Mouse (Mus musculus): ENCODE results near the gene Stau1. TPM values are rescaled to one million over a fixed set of nuclear protein-coding genes. Genes with fewer than 3 reads are reported as not detected.

Stau1 gene
- polyA plus RNA-seq, 1 experiment from 2014 or later = 123 TPM

DNA sequence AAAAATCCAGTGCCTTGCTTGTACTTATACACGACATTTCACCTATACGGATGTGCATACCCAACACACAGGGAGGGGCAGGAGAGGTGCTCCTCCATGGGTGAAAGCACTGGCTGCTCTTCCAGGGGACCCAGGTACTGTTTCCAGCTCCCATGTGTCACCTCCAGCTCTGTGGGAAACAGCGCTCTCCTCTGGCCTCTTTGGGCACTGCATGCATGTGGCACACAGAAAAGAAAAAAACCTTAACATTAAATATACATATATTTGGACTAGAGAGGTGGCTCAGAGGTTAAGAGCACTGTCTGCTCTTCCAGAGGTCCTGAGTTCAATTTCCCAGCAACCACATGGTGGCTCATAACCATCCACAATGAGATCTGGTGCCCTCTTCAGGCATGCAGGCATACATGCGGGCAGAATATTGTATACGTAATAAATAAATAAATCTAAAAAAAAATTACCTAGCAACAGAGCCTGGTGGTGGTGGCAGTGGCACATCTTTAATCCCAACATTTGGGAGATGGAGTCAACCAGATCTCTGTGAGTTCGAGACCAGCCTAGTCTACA, 92.3 kb downstream of the Stau1 start:
- WGBS = 93% methylated on average over 6 of the region's 6 CpGs
- H3K4me1 ChIP-seq = peaks cover 15% of the 10 kb centered on the region
- H3K9me3 ChIP-seq = no peaks in the 10 kb centered on the region
- no peak for ATAC-seq (ENCODE audit: low FRiP score, low read depth)
- H3K4me3 ChIP-seq = no peak overlapping the region
- H3K4me2 ChIP-seq (replicated peaks) = no peak overlapping the region
- H3K27ac ChIP-seq (replicated peaks) = no peak overlapping the region
- H3K9ac ChIP-seq (replicated peaks) = no peak overlapping the region
- no peaks in the 10 kb centered on the region for H3K36me3 ChIP-seq
- no peaks in the 10 kb centered on the region for H3K27me3 ChIP-seq

DNA sequence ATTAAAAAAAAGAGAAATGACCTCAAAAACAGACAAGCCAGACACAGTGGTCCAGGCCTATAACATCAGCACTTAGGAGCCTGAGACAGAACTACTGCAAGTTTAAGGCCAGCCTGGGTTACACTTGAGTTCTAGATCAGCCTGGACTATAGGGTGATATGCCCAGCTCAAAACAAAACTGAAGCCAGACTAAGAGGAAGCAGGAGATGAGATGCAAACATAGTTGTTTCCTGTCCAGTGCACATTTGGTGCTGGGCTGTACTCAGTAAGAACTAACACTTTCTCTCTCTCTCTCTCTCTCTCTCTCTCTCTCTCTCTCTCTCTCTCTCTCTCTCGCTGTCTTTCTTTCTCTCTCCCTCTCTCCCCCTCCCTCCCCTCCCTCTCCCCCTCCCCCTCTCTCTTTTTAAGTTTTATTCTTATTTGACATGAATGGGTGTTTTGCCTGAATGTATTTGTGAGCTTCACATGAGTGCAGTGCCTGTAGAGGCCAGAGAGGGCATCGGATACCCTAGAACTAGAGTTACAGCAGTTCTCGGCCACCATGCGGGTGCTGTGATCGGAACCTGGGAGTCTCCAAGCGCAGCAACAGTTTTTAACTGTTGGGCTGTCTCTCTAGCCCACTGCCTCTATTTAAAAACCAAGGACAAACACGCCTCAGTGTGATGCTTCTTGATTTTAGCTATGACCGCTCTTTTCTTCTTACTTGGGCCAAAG, 95.2 kb downstream of the Stau1 start:
- Histone ChIP-seq H3K9me3 (no peaks in the 10 kb centered on the region), H3K4me3 (no peak overlapping the region), H3K4me2 (replicated peaks) (no peak overlapping the region), H3K9ac (replicated peaks) (no peak overlapping the region), H3K27ac (replicated peaks) (no peak overlapping the region), H3K36me3 (no peaks in the 10 kb centered on the region), H3K4me1 (peaks cover 4% of the 10 kb centered on the region; the same call in 1 of the 2 replicates), H3K27me3 (no peaks in the 10 kb centered on the region)
- no peak for ATAC-seq (ENCODE audit: low FRiP score, low read depth)
- WGBS = 86% methylated on average over 8 of the region's 8 CpGs

DNA sequence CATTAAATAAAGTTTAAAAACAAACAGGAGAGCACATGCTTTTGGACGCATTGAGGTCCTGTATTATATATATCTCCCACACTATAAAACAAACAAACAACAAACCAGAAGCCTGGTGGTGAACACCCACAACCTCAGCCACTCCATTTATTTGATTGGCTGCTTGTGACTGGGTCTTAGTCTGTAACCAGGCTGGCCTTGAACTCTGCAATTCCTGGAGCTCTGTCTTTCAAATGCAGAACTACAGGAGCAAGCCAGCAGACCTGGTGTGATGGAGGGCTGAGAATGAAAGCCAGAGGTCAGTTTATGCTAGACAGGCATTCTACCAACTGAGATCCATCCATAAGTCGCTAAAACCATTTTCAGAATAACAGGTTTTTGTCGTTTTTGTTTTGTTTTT, 96.4 kb downstream of the Stau1 start:
- no peak overlapping the region for H3K4me2 ChIP-seq (replicated peaks)
- no peaks in the 10 kb centered on the region for H3K9me3 ChIP-seq
- H3K27ac ChIP-seq (replicated peaks) = no peak overlapping the region
- 0 out of 2 replicates have a peak, but pooled peaks cover 3% of the 10 kb centered on the region for H3K36me3 ChIP-seq
- ATAC-seq (ENCODE audit: low FRiP score, low read depth) = no peak
- WGBS = 76% methylated on average over 3 of the region's 3 CpGs
- H3K27me3 ChIP-seq = no peaks in the 10 kb centered on the region
- no peak overlapping the region for H3K4me3 ChIP-seq
- no peak overlapping the region for H3K9ac ChIP-seq (replicated peaks)
- no peaks in the 10 kb centered on the region for H3K4me1 ChIP-seq

DNA sequence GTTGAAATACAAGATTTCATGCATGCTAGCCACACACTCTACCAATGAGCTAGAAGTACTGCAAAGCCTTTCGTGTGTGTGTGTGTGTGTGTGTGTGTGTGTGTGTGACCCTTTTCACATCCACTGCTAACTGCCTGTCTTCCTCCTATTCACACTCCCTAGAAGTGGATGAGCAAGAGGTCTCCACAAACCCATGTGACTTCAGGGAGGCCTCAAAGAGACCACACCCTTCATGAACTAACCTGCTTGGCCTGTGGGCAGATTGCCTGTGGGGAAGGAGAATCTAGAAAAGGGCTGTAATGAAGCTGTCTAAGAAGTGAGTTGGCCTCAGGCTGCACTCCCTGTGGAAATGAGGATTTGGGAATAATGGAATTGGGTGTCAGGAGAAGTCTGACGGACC, 96.9 kb downstream of the Stau1 start:
- H3K4me2 ChIP-seq (replicated peaks) = no peak overlapping the region

More for the DNA sequence above, 96.9 kb downstream of the Stau1 start:
- no peak for ATAC-seq (ENCODE audit: low FRiP score, low read depth)
- Histone ChIP-seq H3K4me1 (no peaks in the 10 kb centered on the region), H3K9me3 (no peaks in the 10 kb centered on the region), H3K27ac (replicated peaks) (no peak overlapping the region), H3K27me3 (no peaks in the 10 kb centered on the region), H3K36me3 (0 out of 2 replicates have a peak, but pooled peaks cover 9% of the 10 kb centered on the region), H3K4me3 (no peak overlapping the region), H3K9ac (replicated peaks) (no peak overlapping the region)
- 95% methylated on average over 2 of the region's 2 CpGs for WGBS

Other genes starting within 250 kb of the Stau1 start
- 9.4 and 11.0 TPM in 2 replicates for gene Trp53rkb, start 203.8 kb downstream of the Stau1 start, polyA plus RNA-seq (2016; fragmentation: Nextera tagmentation; extraction: Ambion mirVana)
- gene Arfgef2, start 190.7 kb downstream of the Stau1 start, polyA plus RNA-seq (2016; fragmentation: Nextera tagmentation; extraction: Ambion mirVana) = 5.8 and 6.0 TPM in 2 replicates
- 165 and 169 TPM in 2 replicates for gene Cse1l, start 90.3 kb downstream of the Stau1 start, polyA plus RNA-seq (2016; fragmentation: Nextera tagmentation; extraction: Ambion mirVana)
- gene Ddx27, start 18.9 kb upstream of the Stau1 start, polyA plus RNA-seq (2016; fragmentation: Nextera tagmentation; extraction: Ambion mirVana) = 50.2 and 51.8 TPM in 2 replicates
- gene Znfx1, start 66.7 kb upstream of the Stau1 start, polyA plus RNA-seq (2016; fragmentation: Nextera tagmentation; extraction: Ambion mirVana) = 9.0 and 9.6 TPM in 2 replicates
- 1.3 and 1.4 TPM in 2 replicates for gene Kcnb1, start 193.9 kb upstream of the Stau1 start, polyA plus RNA-seq (2016; fragmentation: Nextera tagmentation; extraction: Ambion mirVana)
- gene Ptgis, start 244.3 kb upstream of the Stau1 start, polyA plus RNA-seq (2016; fragmentation: Nextera tagmentation; extraction: Ambion mirVana) = 6.9 and 9.1 TPM in 2 replicates

Measured in midbrain, embryonic 12.5 days (tissue).